Mouse (Mus musculus) spleen, postnatal 36 days (tissue): ENCODE measurements around the gene Bmper.

Source experiments
- DNase-seq, 2 experiments: peaks; one replicate each; pipeline ENCODE4 v3.0.0; 2022; ENCODE audit warnings: low spot score in 2 of 2, mixed read lengths in 1 of 2

The Bmper gene

GRCm38 (mm10) chr9:23300376-23300775 lies 77.5 kb downstream of the Bmper start:
- DNase-seq = no peak

DNA sequence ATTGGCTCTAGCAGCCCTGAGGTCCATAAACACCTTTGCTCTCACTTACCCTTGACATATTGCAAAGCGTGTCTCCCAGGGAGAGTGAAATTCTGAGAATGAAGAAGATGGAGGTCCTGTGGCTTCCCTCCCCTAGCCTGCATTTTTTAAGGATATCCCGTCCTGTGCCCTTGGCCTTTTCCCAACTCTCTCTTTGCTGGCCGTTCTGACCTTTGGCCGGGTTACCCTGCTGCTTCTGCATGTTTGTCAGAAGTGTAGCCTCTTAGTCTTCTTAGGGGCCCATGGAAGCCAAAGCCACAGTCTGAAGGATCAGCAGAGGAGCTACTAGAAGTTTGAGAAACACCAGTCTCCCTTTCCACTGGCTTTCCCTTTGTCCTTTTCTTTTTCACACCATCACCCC lies 82.8 kb downstream of the Bmper start:
- no peak for DNase-seq

DNA sequence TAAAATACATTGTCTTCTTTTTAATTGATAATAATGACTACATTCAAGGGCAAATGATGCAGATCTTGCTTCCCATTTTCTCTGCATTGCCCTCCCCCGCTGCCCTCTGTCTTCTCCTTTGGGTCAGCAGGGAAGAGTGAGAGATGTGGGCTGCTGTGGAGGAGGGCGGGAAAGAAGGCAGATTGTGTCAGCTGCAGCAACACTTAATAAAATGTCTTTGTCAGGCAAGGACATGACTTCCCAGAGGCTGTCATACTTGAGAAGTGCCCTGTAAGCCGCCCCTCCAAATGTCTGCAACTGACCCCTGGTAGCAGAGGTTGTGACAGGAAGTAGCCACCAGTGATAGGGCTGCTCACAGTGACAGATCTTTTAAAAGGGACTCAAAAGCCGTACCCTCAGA lies 83.3 kb downstream of the Bmper start:
- DNase-seq = no peak

DNA sequence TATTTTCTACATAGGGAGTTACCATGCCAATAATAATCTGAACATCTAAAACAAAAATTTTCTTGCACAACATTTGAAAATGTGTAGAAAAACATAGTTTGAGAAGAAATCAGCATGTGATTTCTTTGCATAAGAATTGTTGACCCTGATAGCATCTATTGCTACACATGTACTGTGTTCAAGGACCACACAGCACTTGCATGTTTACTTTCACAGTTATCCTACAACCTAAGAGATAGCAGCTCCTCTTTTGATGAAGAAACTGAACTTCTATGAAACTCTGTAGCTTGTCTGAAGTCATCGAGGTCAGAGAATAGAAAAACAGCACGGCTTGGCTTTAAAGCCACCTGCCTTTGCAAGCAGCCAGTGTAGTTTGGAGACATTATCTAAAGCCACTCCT lies 85.0 kb downstream of the Bmper start:
- no peak for DNase-seq

- no peak for DNase-seq
Observed at GRCm38 (mm10) chr9:23310953-23311352, 88.1 kb downstream of the Bmper start.

DNA sequence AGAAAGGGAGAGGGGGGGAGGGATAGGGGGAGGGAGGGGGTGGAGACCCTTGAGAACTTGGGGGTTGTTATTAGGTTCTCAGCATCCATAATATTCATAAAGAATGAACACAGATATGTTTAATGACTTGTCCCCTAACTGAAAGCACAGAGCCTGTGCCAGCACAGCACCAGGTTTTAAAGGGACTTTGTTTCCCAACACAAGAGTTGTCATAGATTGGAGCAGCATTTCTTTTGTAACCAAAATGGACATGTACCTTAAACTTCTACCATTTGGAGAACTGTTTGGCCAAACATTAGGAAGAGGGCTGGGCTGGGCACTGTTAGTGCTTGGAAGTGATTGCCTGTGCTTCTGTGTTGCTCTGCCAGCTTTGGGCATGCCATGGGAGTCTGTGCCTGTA lies 89.1 kb downstream of the Bmper start:
- DNase-seq = no peak

- no peak for DNase-seq
Observed at GRCm38 (mm10) chr9:23312877-23313276, 90.0 kb downstream of the Bmper start.

- no peak for DNase-seq
Observed at GRCm38 (mm10) chr9:23315631-23316330, 92.9 kb downstream of the Bmper start.

GRCm38 (mm10) chr9:23327830-23328229 lies 105.0 kb downstream of the Bmper start:
- DNase-seq = no peak

- no peak for DNase-seq
Observed at GRCm38 (mm10) chr9:23333041-23333622, 110.3 kb downstream of the Bmper start.

DNA sequence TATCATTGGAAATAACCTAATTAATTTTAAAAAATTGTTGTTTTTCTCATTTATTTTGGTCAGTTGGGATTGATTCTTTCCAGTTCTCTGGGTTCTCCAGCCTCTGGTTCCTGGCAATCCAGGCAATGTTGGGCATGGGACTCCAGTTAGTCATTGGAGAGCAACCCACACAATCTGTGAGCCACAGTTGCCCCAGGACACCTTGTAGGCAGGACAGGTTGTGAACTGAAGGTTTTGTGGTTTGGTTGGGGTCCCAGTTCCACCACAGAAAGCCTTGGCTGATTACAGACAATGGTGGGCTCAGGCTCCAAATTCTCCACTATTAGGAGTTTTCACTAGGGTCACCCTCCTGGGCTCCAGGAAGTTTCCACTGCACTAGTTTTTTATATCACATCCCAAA lies 117.7 kb downstream of the Bmper start:
- DNase-seq = no peak

- no peak for DNase-seq
Observed at GRCm38 (mm10) chr9:23341246-23341645, 118.4 kb downstream of the Bmper start.

DNA sequence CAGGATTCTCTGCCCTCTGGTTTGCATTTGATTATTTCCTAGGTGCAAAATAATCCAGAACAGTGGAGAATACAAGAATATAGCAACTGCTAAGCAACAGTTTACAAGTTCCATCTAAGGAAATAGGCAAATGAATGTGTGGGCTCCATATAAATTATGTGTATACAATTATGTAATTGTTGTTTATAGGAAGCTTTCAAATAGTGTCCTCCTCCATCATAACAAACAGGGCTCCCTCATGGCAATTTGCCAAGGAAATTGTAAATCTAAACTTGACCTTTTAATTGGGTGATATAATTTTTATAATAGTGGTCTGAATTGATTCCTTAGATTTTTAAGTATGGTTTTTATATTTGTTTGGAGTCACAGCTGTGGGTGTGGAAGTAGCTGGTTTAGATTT lies 121.5 kb downstream of the Bmper start:
- no peak for DNase-seq

- no peak for DNase-seq
Observed at GRCm38 (mm10) chr9:23345093-23345844, 122.4 kb downstream of the Bmper start.

DNA sequence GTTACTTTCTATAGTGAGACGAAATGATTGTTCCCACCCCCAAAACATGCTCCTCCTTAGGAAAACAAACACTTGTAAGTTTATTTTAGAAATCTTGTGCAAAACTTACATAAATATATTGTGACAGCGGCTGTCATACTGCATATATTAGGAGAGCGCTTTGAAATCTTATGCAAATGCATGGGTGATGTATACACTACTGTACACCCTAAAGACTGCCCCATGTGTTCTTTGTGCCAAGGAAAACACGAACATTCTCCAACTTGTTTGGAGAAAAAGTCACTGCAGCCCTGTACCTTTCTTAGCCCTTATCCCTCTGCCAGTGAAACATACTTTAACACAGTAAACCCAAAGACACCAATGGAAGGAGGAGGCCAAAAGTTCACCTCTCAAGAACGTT lies 126.7 kb downstream of the Bmper start:
- no peak for DNase-seq

DNA sequence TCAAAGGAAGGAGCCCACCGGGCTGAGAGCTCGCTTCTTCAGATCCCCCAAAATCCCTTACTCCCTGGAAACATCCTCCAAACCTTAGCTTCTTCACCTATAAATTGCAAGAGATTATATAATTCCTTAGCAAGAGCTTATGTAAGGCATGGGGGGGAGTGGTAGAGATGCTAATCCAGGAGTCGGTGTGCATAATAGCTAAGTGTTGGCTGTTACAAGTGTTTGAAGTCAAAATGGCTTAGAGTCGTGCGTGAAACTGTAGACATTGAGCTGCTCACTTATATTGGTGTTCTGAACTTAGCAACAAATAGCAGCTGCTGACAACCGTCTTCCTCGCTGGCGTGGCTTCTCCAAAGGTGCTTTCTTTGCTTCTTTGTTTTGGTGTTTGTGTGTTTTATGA lies 128.5 kb downstream of the Bmper start:
- no peak for DNase-seq

- DNase-seq = no peak
Observed at GRCm38 (mm10) chr9:23352396-23352795, 129.5 kb downstream of the Bmper start.

DNA sequence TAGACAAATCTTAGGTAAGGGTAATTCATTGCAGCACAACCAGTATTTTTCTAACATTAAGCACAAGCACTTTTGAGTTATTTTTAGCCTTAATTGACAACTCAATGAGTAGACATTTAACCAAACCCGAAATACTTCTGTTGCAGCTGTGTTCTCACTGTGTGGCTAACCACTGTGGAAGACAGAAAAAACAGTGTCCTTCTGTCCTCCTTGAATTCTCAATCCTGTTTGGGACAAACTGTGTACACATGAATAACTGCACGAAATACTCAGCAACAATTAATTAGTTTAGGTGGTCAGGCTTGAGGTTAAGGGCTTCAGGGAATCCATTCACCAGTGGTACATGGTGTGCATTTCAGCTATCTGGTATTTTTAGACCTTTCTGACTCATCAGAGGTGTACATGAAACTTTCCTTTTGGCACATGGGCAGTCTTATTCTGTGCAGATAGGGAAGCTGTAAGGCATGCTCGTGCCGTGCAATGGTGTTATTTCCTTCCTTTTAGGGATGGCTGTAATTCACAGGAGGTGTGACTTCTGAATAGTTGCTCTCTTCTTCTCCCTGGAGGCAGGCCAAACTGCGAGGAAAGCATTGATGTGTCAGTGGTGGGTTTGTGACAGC lies 131.4 kb downstream of the Bmper start:
- no peak for DNase-seq

DNA sequence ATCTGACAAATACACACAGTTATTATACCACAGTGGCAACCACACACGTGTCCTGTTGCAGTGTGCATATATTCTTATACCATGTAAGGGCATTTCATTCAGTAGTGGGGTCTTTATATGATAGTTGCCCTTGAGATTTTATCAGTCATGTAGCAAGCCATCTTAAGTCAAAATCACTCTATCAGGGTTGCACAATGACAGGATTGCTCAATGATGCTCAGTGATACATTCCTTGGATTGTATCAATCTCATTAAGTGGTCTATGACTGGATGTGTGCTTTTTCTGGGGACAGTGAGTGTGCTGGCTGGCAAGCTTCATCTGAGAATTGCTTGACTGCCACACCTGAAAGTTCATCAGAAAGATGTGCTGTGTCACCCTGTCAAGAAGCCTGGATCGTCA lies 135.2 kb downstream of the Bmper start:
- DNase-seq = no peak

DNA sequence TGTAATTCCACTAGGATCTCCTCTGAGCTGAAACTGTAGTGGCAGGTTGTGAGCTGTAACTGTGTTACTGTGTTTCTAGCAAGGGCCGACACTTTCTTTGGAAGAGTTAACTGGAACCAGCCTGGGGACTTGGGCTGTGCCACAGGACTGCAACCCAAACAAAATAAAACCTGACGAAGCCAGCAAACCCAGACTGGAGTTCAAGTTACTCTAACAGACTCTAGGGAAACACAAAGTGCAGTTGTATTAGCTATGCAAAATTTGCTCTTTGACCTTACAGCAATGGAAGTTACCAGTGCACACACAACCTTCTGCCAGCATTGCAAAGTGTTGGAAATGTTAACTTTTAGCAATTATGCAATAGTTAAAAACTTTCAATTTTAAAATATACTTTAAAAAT lies 140.3 kb downstream of the Bmper start:
- DNase-seq = no peak

- DNase-seq = no peak
Observed at GRCm38 (mm10) chr9:23363540-23363939, 140.7 kb downstream of the Bmper start.

- DNase-seq = no peak
Observed at GRCm38 (mm10) chr9:23364047-23364446, 141.2 kb downstream of the Bmper start.

- DNase-seq = no peak
Observed at GRCm38 (mm10) chr9:23368124-23368523, 145.2 kb downstream of the Bmper start.
